Mouse (Mus musculus) intestine, embryonic 16.5 days (tissue): ENCODE results near the gene Tmem266. TPM values are rescaled to one million over a fixed set of nuclear protein-coding genes. Genes with fewer than 3 reads are reported as not detected.

Experiments used
- ATAC-seq: fragments of 200-750 bp; cut with Nextera tagmentation; 2 replicates; pipeline ENCODE4 v1.8.0; 2017; ENCODE audit warnings: moderate TSS enrichment, moderate library complexity
- H3K27ac ChIP-seq: fragments of 300-500 bp; sonication (generic); 2 replicates; pipeline ENCODE4 v1.5.1; 2014; ENCODE audit warnings: mild to moderate bottlenecking, low read length
- H3K27me3 ChIP-seq: fragments of 300-500 bp; sonication (generic); replicated peaks from 2 replicates; pipeline ENCODE4 v1.6.1; 2014; ENCODE audit warnings: low read length, control low read depth, mixed read lengths; ENCODE audit not compliant: control insufficient read depth, insufficient read depth
- H3K36me3 ChIP-seq: fragments of 300-500 bp; sonication (generic); 2 replicates; pipeline ENCODE4 v1.6.1; 2014; ENCODE audit warnings: low read length, control low read depth; ENCODE audit not compliant: control insufficient read depth, insufficient read depth
- H3K4me1 ChIP-seq: fragments of 300-500 bp; sonication (generic); 2 replicates; pipeline ENCODE4 v1.6.1; 2014; ENCODE audit warnings: low read length, control low read depth, mixed read lengths; ENCODE audit not compliant: control insufficient read depth, insufficient read depth
- H3K4me2 ChIP-seq: fragments of 300-500 bp; sonication (generic); 2 replicates; pipeline ENCODE4 v1.6.1; 2014; ENCODE audit warnings: low read depth, low read length, control low read depth
- H3K4me3 ChIP-seq: fragments of 300-500 bp; sonication (generic); 2 replicates; pipeline ENCODE4 v1.5.1; 2014; ENCODE audit warnings: mild to moderate bottlenecking, low read length
- H3K9ac ChIP-seq: fragments of 300-500 bp; sonication (generic); 2 replicates; pipeline ENCODE4 v1.6.1; 2014; ENCODE audit warnings: low read depth, low read length
- H3K9me3 ChIP-seq: fragments of 300-500 bp; sonication (generic); 2 replicates; pipeline ENCODE4 v1.6.1; 2016; ENCODE audit warnings: low read length, control low read depth; ENCODE audit not compliant: control insufficient read depth
- WGBS: fragments of 180-500 bp; shearing (Covaris S2); extraction: QIAGEN DNeasy Blood & Tissue Kit; methylation state at CpG from one replicate; pipeline ENCODE4 v1.1.7; 2014; 5-methylcytosine and 5-hydroxymethylcytosine counted together
- polyA plus RNA-seq: library from polyadenylated mRNA; unstranded; fragments of >200 nt; fragmentation: Nextera tagmentation; extraction: Ambion mirVana; gene quantifications from 2 replicates; pipeline ENCODE4 v1.2.1, GENCODE M21; 2015

The Tmem266 gene
- polyA plus RNA-seq, 1 experiment from 2014 or later: 0.93 TPM

- ATAC-seq: no peak
- WGBS: 77% methylated on average over 1 of the region's 1 CpGs
Measured at GRCm38 (mm10) chr9:55357164-55357563, 30.5 kb downstream of the Tmem266 start.

DNA sequence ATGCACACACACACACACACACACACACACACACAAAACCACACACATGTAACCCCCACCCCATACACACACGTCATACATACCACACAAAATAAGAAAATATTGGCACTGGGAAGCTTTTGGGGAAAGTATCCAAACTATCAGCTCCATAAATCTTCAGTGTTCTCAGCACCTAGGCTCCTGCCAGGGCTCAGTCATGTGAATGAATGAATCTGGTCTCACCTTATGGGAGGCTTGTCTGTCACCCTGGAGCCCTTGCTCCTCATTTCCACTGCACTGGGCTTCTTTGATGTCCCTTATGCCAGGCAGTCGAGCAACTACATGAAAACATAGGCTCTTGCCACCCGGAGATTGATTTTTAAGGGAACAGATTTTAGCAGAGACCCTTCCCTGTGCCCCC lies 33.7 kb downstream of the Tmem266 start:
- Histone ChIP-seq H3K27me3 (no peaks in the 10 kb centered on the region), H3K4me1 (no peaks in the 10 kb centered on the region), H3K4me3 (no peak overlapping the region), H3K27ac (no peak overlapping the region), H3K36me3 (no peaks in the 10 kb centered on the region), H3K4me2 (no peak overlapping the region), H3K9me3 (no peaks in the 10 kb centered on the region), H3K9ac (no peak overlapping the region)
- no peak for ATAC-seq
- WGBS: 72% methylated on average over 3 of the region's 3 CpGs

More at GRCm38 (mm10) chr9:55357164-55357563, 30.5 kb downstream of the Tmem266 start:
- Histone ChIP-seq H3K4me3 (no peak overlapping the region), H3K27me3 (no peaks in the 10 kb centered on the region), H3K4me1 (no peaks in the 10 kb centered on the region), H3K36me3 (no peaks in the 10 kb centered on the region), H3K4me2 (no peak overlapping the region), H3K9me3 (no peaks in the 10 kb centered on the region), H3K27ac (no peak overlapping the region), H3K9ac (no peak overlapping the region)

DNA sequence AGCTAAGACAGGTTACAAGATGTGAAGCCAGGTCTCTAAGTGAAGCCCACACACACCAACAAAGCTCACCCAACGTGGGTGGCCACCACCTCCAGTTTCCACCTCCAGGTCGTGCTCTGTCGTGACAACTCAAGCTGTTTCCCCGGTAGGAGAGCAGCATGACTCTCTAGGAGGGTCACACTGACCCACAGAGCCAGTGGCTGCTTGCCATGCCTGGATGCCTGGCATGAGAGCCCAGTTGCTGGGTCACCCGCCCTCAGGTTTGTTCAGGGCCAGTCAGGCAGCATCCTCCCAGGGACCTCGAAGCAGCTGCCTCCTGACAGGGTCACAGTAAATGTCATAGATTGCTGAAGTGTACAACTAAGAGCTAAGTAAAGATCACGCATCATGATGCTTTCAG lies 34.1 kb downstream of the Tmem266 start:
- 59% methylated on average over 7 of the region's 7 CpGs for WGBS
- no peaks in the 10 kb centered on the region for H3K4me1 ChIP-seq
- no peak overlapping the region for H3K9ac ChIP-seq
- no peaks in the 10 kb centered on the region for H3K9me3 ChIP-seq
- H3K36me3 ChIP-seq: no peaks in the 10 kb centered on the region
- H3K27me3 ChIP-seq: no peaks in the 10 kb centered on the region
- ATAC-seq: no peak
- no peak overlapping the region for H3K4me3 ChIP-seq
- no peak overlapping the region for H3K4me2 ChIP-seq
- H3K27ac ChIP-seq: no peak overlapping the region

- no peaks in the 10 kb centered on the region for H3K4me1 ChIP-seq
- H3K9me3 ChIP-seq: no peaks in the 10 kb centered on the region
- no peak overlapping the region for H3K4me3 ChIP-seq
- ATAC-seq: no peak
- no peaks in the 10 kb centered on the region for H3K36me3 ChIP-seq
- H3K27me3 ChIP-seq: no peaks in the 10 kb centered on the region
- no peak overlapping the region for H3K27ac ChIP-seq
- WGBS: 64% methylated on average over 5 of the region's 5 CpGs
- H3K9ac ChIP-seq: no peak overlapping the region
- no peak overlapping the region for H3K4me2 ChIP-seq
Measured at GRCm38 (mm10) chr9:55361969-55362368, 35.3 kb downstream of the Tmem266 start.

GRCm38 (mm10) chr9:55363707-55364106 lies 37.0 kb downstream of the Tmem266 start:
- Histone ChIP-seq H3K27ac (no peak overlapping the region), H3K9me3 (no peaks in the 10 kb centered on the region), H3K36me3 (no peaks in the 10 kb centered on the region), H3K27me3 (no peaks in the 10 kb centered on the region), H3K4me3 (no peak overlapping the region), H3K4me1 (no peaks in the 10 kb centered on the region), H3K4me2 (no peak overlapping the region), H3K9ac (no peak overlapping the region)
- ATAC-seq: no peak

- ATAC-seq: no peak
Measured at GRCm38 (mm10) chr9:55368011-55368410, 41.3 kb downstream of the Tmem266 start.

GRCm38 (mm10) chr9:55371908-55372307 lies 45.2 kb downstream of the Tmem266 start:
- 76% methylated on average over 7 of the region's 7 CpGs for WGBS
- Histone ChIP-seq H3K4me3 (no peak overlapping the region), H3K4me1 (no peaks in the 10 kb centered on the region), H3K9me3 (no peaks in the 10 kb centered on the region), H3K36me3 (no peaks in the 10 kb centered on the region), H3K27me3 (no peaks in the 10 kb centered on the region), H3K4me2 (no peak overlapping the region), H3K9ac (no peak overlapping the region), H3K27ac (no peak overlapping the region)
- no peak for ATAC-seq

More at GRCm38 (mm10) chr9:55368011-55368410, 41.3 kb downstream of the Tmem266 start:
- H3K4me3 ChIP-seq: no peak overlapping the region
- H3K27ac ChIP-seq: no peak overlapping the region
- no peaks in the 10 kb centered on the region for H3K4me1 ChIP-seq
- H3K27me3 ChIP-seq: no peaks in the 10 kb centered on the region
- 51% methylated on average over 3 of the region's 3 CpGs for WGBS
- H3K9me3 ChIP-seq: no peaks in the 10 kb centered on the region
- no peaks in the 10 kb centered on the region for H3K36me3 ChIP-seq
- no peak overlapping the region for H3K9ac ChIP-seq
- no peak overlapping the region for H3K4me2 ChIP-seq

DNA sequence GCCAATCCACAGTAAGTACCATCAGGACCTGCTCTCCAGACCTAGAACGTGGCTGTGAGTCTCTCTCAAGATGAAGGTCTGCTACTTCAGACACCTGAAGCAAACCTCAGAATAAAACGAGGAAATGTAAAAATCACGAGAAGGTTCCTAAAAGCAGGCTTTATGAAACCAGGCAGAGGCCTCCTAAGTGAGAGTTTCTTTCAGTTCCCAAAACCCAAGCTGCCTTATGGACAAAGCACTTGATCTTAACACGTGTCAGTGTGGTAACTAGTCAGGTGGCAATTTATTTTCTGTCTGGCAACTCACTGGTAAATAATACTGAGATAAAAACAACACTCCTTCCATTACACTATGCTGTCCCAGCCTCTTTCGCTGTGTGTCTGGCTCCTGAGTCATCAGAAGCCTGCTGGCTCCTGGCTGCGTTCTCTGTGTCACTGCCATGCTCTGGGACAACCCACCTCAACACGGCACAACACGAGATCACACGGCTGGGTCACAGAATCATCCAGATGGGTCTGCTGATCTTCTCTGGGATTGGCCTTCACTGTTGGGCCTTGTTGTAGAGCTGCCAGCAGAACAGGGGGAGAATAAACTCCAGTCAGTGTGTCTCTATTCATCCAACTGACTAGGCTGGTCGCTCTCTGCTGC lies 51.0 kb downstream of the Tmem266 start:
- WGBS: 83% methylated on average over 10 of the region's 10 CpGs
- Histone ChIP-seq H3K27me3 (no peaks in the 10 kb centered on the region), H3K36me3 (no peaks in the 10 kb centered on the region), H3K27ac (no peak overlapping the region), H3K9me3 (no peaks in the 10 kb centered on the region), H3K4me2 (no peak overlapping the region), H3K4me1 (no peaks in the 10 kb centered on the region), H3K9ac (no peak overlapping the region), H3K4me3 (no peak overlapping the region)
- no peak for ATAC-seq

DNA sequence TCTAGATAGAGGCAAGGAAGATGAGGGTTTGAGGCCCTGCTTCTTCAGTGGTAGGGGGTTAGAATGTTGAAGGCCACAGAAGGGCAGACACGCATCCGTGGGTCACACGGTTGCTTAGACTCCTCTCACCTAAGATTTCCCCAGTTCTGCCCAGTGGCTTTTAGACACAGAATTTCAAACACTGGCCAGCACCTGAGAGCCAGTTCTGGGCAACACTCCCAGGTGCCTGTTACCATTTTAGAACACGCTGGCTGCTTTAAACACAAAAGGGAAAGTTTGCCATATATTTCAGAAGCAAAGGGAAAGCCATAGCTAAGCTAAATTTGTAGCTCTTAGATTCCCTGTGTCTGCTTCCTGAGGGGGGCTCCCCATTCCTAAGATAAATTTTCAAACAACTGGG lies 54.7 kb downstream of the Tmem266 start:
- no peak overlapping the region for H3K4me3 ChIP-seq
- H3K4me2 ChIP-seq: no peak overlapping the region
- H3K9me3 ChIP-seq: no peaks in the 10 kb centered on the region
- 90% methylated on average over 4 of the region's 4 CpGs for WGBS
- no peak for ATAC-seq
- H3K4me1 ChIP-seq: no peaks in the 10 kb centered on the region
- H3K36me3 ChIP-seq: no peaks in the 10 kb centered on the region
- no peak overlapping the region for H3K9ac ChIP-seq
- H3K27me3 ChIP-seq: no peaks in the 10 kb centered on the region
- no peak overlapping the region for H3K27ac ChIP-seq

GRCm38 (mm10) chr9:55382441-55382840 lies 55.7 kb downstream of the Tmem266 start:
- Histone ChIP-seq H3K27me3 (no peaks in the 10 kb centered on the region), H3K36me3 (no peaks in the 10 kb centered on the region), H3K4me1 (no peaks in the 10 kb centered on the region), H3K9ac (no peak overlapping the region), H3K9me3 (no peaks in the 10 kb centered on the region), H3K27ac (no peak overlapping the region), H3K4me3 (no peak overlapping the region), H3K4me2 (no peak overlapping the region)
- no peak for ATAC-seq
- WGBS: 35% methylated on average over 5 of the region's 5 CpGs
